Mouse (Mus musculus): ENCODE results near the gene Vmn1r234. TPM values are rescaled to one million over a fixed set of nuclear protein-coding genes. Genes with fewer than 3 reads are reported as not detected.

Gene Vmn1r234
- polyA plus RNA-seq, 2 experiments, result not detected

GRCm38 (mm10) chr17:21284395-21284794 is 58.5 kb downstream of the Vmn1r234 start:
- Histone ChIP-seq H3K4me3 (replicated peaks; ENCODE audit: low read length) (no peak overlapping the region), H3K9me3 (ENCODE audit: control insufficient read depth, low read length) (no peaks in the 10 kb centered on the region), H3K4me2 (replicated peaks; ENCODE audit: low read depth, low read length, severe bottlenecking) (no peak overlapping the region), H3K27me3 (ENCODE audit: control insufficient read depth, insufficient read depth, low read length) (no peaks in the 10 kb centered on the region), H3K27ac (replicated peaks; ENCODE audit: low read depth, low read length) (no peak overlapping the region), H3K36me3 (ENCODE audit: control insufficient read depth, insufficient read depth, low read length) (no peaks in the 10 kb centered on the region), H3K4me1 (ENCODE audit: control insufficient read depth, insufficient read depth, low read length) (no peaks in the 10 kb centered on the region), H3K9ac (ENCODE audit: low read depth, low read length, severe bottlenecking) (no peak overlapping the region)
- ATAC-seq (ENCODE audit: low FRiP score, low read depth), result no peak
- no peak for TF ChIP-seq POLR2A (IDR thresholded peaks at IDR 0.05; ENCODE audit: borderline replicate concordance, extremely low read depth, insufficient read depth, insufficient read length)
- no peak for DNase-seq (ENCODE audit: low spot score)

Small RNAs within 50 kb of the gene (microRNA-seq; reads per million reads assigned to microRNA genes)
- gene Gm26384, result not detected

Other genes starting within 250 kb of the Vmn1r234 start
- gene Vmn1r233, start 229.6 kb upstream of the Vmn1r234 start, polyA plus RNA-seq (2012; rRNA removed), result not detected in 2 replicates
- not detected in 2 replicates for gene Vmn1r233, start 229.6 kb upstream of the Vmn1r234 start, polyA plus RNA-seq (2014; fragmentation: Nextera tagmentation; extraction: Ambion mirVana)
- 19.7 and 24.5 TPM in 2 replicates for gene Zfp160, start 217.2 kb upstream of the Vmn1r234 start, polyA plus RNA-seq (2012; rRNA removed)
- gene Zfp160, start 217.2 kb upstream of the Vmn1r234 start, polyA plus RNA-seq (2014; fragmentation: Nextera tagmentation; extraction: Ambion mirVana), result 19.0 and 19.8 TPM in 2 replicates
- not detected in 2 replicates for gene Vmn1r235, start 30.3 kb downstream of the Vmn1r234 start, polyA plus RNA-seq (2012; rRNA removed)
- gene Vmn1r235, start 30.3 kb downstream of the Vmn1r234 start, polyA plus RNA-seq (2014; fragmentation: Nextera tagmentation; extraction: Ambion mirVana), result not detected in 2 replicates
- not detected in 2 replicates for gene Vmn1r236, start 56.9 kb downstream of the Vmn1r234 start, polyA plus RNA-seq (2012; rRNA removed)
- not detected in 2 replicates for gene Vmn1r236, start 56.9 kb downstream of the Vmn1r234 start, polyA plus RNA-seq (2014; fragmentation: Nextera tagmentation; extraction: Ambion mirVana)
- not detected in 2 replicates for gene Vmn1r237, start 85.8 kb downstream of the Vmn1r234 start, polyA plus RNA-seq (2012; rRNA removed)
- gene Vmn1r237, start 85.8 kb downstream of the Vmn1r234 start, polyA plus RNA-seq (2014; fragmentation: Nextera tagmentation; extraction: Ambion mirVana), result not detected in 2 replicates
- 1.7 and 2.6 TPM in 2 replicates for gene Zfp677, start 157.7 kb downstream of the Vmn1r234 start, polyA plus RNA-seq (2012; rRNA removed)
- gene Zfp677, start 157.7 kb downstream of the Vmn1r234 start, polyA plus RNA-seq (2014; fragmentation: Nextera tagmentation; extraction: Ambion mirVana), result 4.7 and 4.9 TPM in 2 replicates
- gene Zfp54, start 197.1 kb downstream of the Vmn1r234 start, polyA plus RNA-seq (2012; rRNA removed), result 1.8 and 2.5 TPM in 2 replicates
- 4.5 and 5.2 TPM in 2 replicates for gene Zfp54, start 197.1 kb downstream of the Vmn1r234 start, polyA plus RNA-seq (2014; fragmentation: Nextera tagmentation; extraction: Ambion mirVana)
- 5.4 and 7.1 TPM in 2 replicates for gene Zfp51, start 224.3 kb downstream of the Vmn1r234 start, polyA plus RNA-seq (2012; rRNA removed)
- 14.7 and 16.6 TPM in 2 replicates for gene Zfp51, start 224.3 kb downstream of the Vmn1r234 start, polyA plus RNA-seq (2014; fragmentation: Nextera tagmentation; extraction: Ambion mirVana)

Data from limb, embryonic 14.5 days (tissue).